Mouse (Mus musculus) forebrain, embryonic 14.5 days (tissue): ENCODE data around the gene Map3k20. TPM values are rescaled to one million over a fixed set of nuclear protein-coding genes. Genes with fewer than 3 reads are reported as not detected.

Experiments
- ATAC-seq: fragments of 200-750 bp; cut with Nextera tagmentation; 2 replicates; pipeline ENCODE4 v1.8.0; 2017; ENCODE audit warnings: mild to moderate bottlenecking, moderate library complexity
- DNase-seq: peaks from one replicate; pipeline ENCODE4 v3.0.0-alpha.2; 2015; ENCODE audit warnings: low spot score
- H3K27ac ChIP-seq: fragments of 300-500 bp; sonication (generic); 2 replicates; pipeline ENCODE4 v1.5.1; 2014; ENCODE audit warnings: low read depth, mild to moderate bottlenecking, control low read depth, low read length, moderate library complexity
- H3K27me3 ChIP-seq: fragments of 300-500 bp; sonication (generic); replicated peaks from 2 replicates; pipeline ENCODE4 v1.6.1; 2014; ENCODE audit warnings: low read length, control low read depth, mixed read lengths; ENCODE audit not compliant: control insufficient read depth, insufficient read depth
- H3K36me3 ChIP-seq: fragments of 300-500 bp; sonication (generic); 2 replicates; pipeline ENCODE4 v1.6.1; 2014; ENCODE audit warnings: low read length, control low read depth; ENCODE audit not compliant: control insufficient read depth, insufficient read depth
- H3K4me1 ChIP-seq: fragments of 300-500 bp; sonication (generic); 2 replicates; pipeline ENCODE4 v1.6.1; 2014; ENCODE audit warnings: antibody characterized with exemption, low read length, control low read depth; ENCODE audit not compliant: control insufficient read depth, insufficient read depth
- H3K4me2 ChIP-seq: fragments of 300-500 bp; sonication (generic); 2 replicates; pipeline ENCODE4 v1.6.1; 2014; ENCODE audit warnings: mild to moderate bottlenecking, control low read depth, low read length
- H3K4me3 ChIP-seq: fragments of 300-500 bp; sonication (generic); 2 replicates; pipeline ENCODE4 v1.5.1; 2014; ENCODE audit warnings: low read depth, low read length, control low read depth
- H3K9ac ChIP-seq: fragments of 300-500 bp; sonication (generic); 2 replicates; pipeline ENCODE4 v1.6.1; 2014; ENCODE audit warnings: mild to moderate bottlenecking, low read length, control low read depth, moderate library complexity
- H3K9me3 ChIP-seq: fragments of 300-500 bp; sonication (generic); replicated peaks from 2 replicates; pipeline ENCODE4 v1.6.1; 2016; ENCODE audit warnings: low read length, control low read depth, mixed read lengths; ENCODE audit not compliant: control insufficient read depth
- WGBS: fragments of 180-500 bp; shearing (Covaris S2); extraction: QIAGEN DNeasy Blood & Tissue Kit; methylation state at CpG from one replicate; pipeline ENCODE4 v1.1.7; 2014; 5-methylcytosine and 5-hydroxymethylcytosine counted together
- polyA plus RNA-seq: library from polyadenylated mRNA; unstranded; fragments of >200 nt; fragmentation: Nextera tagmentation; extraction: Ambion mirVana; gene quantifications from 2 replicates; pipeline ENCODE4 v1.2.1, GENCODE M21; 2014

Gene Map3k20
- polyA plus RNA-seq, 1 experiment from 2014 or later: 4.0 TPM

DNA sequence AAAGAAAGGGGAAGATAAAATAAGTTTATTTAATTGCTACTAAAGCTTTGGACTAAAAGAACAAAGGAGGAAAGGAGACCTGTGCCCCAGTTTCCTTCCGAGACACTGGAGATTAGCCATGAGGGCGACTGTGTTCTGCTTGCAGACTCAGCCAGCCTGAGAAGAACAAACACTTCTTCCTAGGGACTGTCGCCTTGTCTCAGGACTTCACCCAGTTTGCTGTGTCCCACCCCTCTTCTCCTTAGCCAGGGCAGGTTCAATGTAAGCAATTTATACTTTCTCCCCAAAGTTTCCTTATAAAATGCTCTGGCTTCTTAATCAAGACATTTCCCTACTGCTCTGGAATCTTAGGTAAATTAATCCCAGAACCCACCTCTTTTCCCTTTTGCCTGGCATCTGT lies 168.1 kb downstream of the Map3k20 start:
- 34% methylated on average over 3 of the region's 3 CpGs for WGBS
- H3K27ac ChIP-seq: no peak overlapping the region
- no peak overlapping the region for H3K9ac ChIP-seq
- H3K4me2 ChIP-seq: no peak overlapping the region
- no peaks in the 10 kb centered on the region for H3K36me3 ChIP-seq
- no peak overlapping the region for H3K4me3 ChIP-seq
- DNase-seq (no peak), ATAC-seq (no peak)
- no peaks in the 10 kb centered on the region for H3K4me1 ChIP-seq
- no peaks in the 10 kb centered on the region for H3K27me3 ChIP-seq
- H3K9me3 ChIP-seq: no peaks in the 10 kb centered on the region

DNA sequence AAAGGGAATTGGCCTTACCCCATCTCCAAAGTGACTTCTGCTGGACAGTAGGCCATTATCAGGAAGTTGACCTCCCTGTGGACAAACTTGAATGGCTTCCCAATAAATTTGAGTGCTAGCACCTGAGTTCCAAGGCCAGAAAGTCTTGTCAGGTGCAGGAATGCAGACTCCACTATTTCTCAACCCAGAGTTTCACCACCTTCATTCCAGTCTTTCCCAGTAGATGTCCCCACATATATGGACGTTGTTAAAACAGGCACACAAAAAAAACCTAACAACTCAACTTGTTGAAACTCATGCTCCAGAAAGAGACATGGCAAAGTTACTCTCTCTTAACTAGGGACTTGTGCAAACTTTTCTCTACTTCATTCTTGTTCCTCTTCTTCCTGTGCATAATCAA lies 170.8 kb downstream of the Map3k20 start:
- Histone ChIP-seq H3K9me3 (no peaks in the 10 kb centered on the region), H3K4me1 (no peaks in the 10 kb centered on the region), H3K36me3 (no peaks in the 10 kb centered on the region), H3K4me3 (no peak overlapping the region), H3K27me3 (no peaks in the 10 kb centered on the region), H3K4me2 (no peak overlapping the region), H3K9ac (no peak overlapping the region), H3K27ac (no peak overlapping the region)
- ATAC-seq: no peak
- 69% methylated on average over 1 of the region's 1 CpGs for WGBS
- no peak for DNase-seq

DNA sequence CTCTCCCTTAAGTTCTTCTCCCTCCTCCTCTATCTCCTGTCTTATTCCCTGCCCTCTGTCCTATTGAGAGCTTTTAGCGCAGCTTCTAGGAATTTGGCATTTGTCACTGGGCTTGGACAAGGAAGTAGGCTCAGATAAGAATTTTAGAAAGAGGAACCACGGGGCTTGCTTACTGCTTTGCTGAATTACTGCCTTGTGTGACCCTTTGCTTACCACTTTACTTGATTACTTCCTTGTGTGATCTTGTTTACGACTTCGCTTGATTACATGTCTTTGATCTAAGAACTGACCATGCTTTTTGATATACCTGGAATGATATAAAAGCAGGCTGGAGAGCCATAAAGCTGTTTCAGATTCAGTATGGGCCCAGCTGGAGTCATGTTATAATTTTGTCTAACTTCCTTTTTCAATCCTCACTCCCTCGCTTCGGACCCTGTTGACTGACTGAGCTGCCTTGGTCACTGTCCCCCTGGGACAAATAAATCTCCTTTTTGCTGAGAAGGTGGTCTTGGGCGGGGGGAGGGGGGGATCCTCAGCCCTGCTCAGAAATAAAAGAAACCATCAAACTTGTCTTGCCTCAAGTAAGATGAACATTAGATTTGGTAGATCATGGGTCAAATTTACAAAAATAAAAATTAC lies 179.1 kb downstream of the Map3k20 start:
- Histone ChIP-seq H3K36me3 (no peaks in the 10 kb centered on the region), H3K4me2 (no peak overlapping the region), H3K27ac (no peak overlapping the region), H3K4me1 (no peaks in the 10 kb centered on the region), H3K27me3 (no peaks in the 10 kb centered on the region), H3K4me3 (no peak overlapping the region), H3K9me3 (no peaks in the 10 kb centered on the region), H3K9ac (no peak overlapping the region)
- WGBS: 78% methylated on average over 7 of the region's 7 CpGs
- no peak for ATAC-seq
- no peak for DNase-seq

DNA sequence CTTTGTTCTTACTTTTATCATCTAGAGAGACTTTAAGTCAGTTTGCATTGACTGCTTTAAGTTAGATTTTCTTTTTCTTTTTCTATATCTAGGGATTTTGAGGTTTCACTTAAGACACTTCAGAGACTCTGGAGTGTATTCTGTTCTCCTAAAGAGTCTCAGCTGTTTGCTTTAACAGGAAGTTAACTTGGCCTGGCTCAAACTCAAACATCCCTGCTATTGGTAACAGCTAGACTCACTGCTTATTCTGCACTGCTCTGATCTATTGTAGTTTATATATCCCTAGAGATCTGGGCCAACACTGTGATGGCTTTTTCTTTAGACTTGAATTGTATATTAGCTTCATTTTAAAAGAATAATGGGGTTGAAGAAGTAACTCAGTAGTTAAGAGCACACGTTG lies 182.2 kb downstream of the Map3k20 start:
- no peaks in the 10 kb centered on the region for H3K4me1 ChIP-seq
- no peak overlapping the region for H3K9ac ChIP-seq
- no peak overlapping the region for H3K4me3 ChIP-seq
- H3K4me2 ChIP-seq: no peak overlapping the region
- H3K9me3 ChIP-seq: no peaks in the 10 kb centered on the region
- H3K27ac ChIP-seq: no peak overlapping the region
- H3K27me3 ChIP-seq: no peaks in the 10 kb centered on the region
- no peaks in the 10 kb centered on the region for H3K36me3 ChIP-seq
- ATAC-seq: no peak
- DNase-seq: no peak
- WGBS: 94% methylated on average over 1 of the region's 1 CpGs

DNA sequence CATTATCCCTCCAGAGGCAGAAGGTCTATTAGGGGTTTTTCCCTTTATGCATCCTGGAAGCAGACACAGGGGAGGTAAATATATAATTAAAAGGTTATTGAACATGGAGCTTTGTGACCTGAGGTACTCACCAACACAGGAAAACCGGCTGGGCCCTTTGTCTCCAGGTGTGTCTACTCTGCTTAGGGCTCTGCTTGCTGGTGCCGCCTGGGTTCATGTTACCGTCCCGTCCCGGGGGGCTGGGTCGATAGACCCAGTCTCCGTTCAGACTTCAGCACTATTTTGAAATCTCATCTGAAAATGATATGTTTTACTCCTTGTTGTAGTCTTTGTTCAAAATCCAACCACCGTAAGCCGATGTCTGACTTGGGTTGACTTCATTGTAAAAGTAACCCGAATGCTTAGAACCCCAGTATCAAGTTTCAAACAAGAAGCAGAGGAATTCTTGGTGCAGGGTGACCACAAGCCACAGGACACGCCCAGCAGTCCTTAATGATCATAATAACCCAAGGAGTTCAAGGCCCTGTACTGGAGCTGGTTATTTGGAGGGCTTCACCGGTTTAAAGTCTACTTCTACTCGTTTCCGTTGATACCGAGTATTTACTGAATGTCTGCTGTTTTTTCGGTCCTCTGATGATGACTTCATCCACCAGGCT lies 186.1 kb downstream of the Map3k20 start:
- H3K36me3 ChIP-seq: no peaks in the 10 kb centered on the region
- H3K27ac ChIP-seq: no peak overlapping the region
- H3K4me1 ChIP-seq: no peaks in the 10 kb centered on the region
- DNase-seq (no peak), ATAC-seq (no peak)
- no peak overlapping the region for H3K9ac ChIP-seq
- WGBS: 79% methylated on average over 16 of the region's 16 CpGs
- no peak overlapping the region for H3K4me2 ChIP-seq
- no peak overlapping the region for H3K4me3 ChIP-seq
- no peaks in the 10 kb centered on the region for H3K9me3 ChIP-seq
- H3K27me3 ChIP-seq: no peaks in the 10 kb centered on the region

DNA sequence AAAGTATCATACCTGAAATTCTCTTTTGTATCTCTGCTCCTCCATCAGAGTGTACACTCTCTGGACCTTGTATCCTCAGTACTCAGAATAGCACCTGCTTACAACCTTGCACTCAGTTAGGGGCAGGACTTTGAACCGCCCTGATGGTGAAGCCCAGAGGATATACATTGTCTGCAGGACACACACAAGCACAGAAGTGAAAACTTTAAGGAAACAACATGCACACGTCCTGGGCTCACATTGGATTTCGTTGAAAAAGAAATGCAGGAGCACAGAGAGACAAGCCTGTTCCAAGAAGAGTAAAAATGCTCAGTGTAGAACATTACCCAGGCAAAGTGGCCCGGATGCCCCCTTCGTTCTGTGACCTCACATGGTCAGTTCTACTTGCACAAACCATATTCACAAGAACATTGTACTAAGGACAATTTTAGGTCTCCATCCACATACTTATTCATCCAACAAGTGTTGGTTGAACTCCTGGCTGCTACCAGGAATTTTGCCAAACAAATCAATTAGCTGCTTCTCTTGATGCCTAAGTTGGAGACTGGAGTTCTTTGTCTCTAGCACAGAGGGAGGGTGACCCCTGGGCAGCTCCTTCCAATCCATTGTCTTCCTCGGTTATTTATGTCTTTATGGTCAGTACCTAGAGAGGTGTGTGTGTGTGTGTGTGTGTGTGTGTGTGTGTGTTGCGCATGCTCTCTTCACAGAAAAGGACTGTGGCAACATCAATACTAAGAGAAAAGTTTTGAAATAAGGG lies 189.3 kb downstream of the Map3k20 start:
- no peak overlapping the region; the same call in 1 of the 2 replicates for H3K4me2 ChIP-seq
- ATAC-seq: no peak

DNA sequence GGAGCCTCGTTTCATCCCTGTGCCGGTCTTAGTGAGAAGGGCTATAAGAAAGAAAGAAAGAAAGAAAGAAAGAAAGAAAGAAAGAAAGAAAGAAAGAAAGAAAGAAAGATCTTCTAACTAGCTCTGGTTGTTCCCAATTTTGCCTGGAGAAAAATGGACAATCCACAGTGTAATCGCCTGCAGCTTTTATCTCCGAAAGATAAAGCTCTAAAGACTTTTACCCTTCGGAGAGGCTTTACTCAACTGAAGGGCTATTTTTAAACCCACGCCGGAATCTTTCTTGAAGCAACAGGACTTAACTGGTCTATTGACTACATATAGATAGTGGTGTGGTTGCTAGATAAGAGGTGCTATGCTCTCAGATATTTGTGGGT lies 190.0 kb downstream of the Map3k20 start:
- Histone ChIP-seq H3K4me3 (peak overlapping the region; percentile 82), H3K9me3 (no peaks in the 10 kb centered on the region), H3K4me1 (peaks cover 26% of the 10 kb centered on the region), H3K27me3 (no peaks in the 10 kb centered on the region), H3K36me3 (peaks cover 11% of the 10 kb centered on the region; the same call in 1 of the 2 replicates), H3K27ac (peak overlapping the region; percentile 84; the same call in 1 of the 2 replicates), H3K4me2 (peak overlapping the region; percentile 78), H3K9ac (peak overlapping the region; percentile 85)
- WGBS: under 1% methylated on average over 7 of the region's 7 CpGs
- DNase-seq (no peak), ATAC-seq (no peak)

More for the DNA sequence above, 189.3 kb downstream of the Map3k20 start:
- H3K4me3 ChIP-seq: no peak overlapping the region
- peaks cover 4% of the 10 kb centered on the region; the same call in 1 of the 2 replicates for H3K36me3 ChIP-seq
- no peak overlapping the region for H3K9ac ChIP-seq
- no peaks in the 10 kb centered on the region for H3K9me3 ChIP-seq
- peaks cover 20% of the 10 kb centered on the region for H3K4me1 ChIP-seq
- 29% methylated on average over 7 of the region's 7 CpGs for WGBS
- peak; percentile 60 for DNase-seq
- no peaks in the 10 kb centered on the region for H3K27me3 ChIP-seq
- no peak overlapping the region for H3K27ac ChIP-seq

DNA sequence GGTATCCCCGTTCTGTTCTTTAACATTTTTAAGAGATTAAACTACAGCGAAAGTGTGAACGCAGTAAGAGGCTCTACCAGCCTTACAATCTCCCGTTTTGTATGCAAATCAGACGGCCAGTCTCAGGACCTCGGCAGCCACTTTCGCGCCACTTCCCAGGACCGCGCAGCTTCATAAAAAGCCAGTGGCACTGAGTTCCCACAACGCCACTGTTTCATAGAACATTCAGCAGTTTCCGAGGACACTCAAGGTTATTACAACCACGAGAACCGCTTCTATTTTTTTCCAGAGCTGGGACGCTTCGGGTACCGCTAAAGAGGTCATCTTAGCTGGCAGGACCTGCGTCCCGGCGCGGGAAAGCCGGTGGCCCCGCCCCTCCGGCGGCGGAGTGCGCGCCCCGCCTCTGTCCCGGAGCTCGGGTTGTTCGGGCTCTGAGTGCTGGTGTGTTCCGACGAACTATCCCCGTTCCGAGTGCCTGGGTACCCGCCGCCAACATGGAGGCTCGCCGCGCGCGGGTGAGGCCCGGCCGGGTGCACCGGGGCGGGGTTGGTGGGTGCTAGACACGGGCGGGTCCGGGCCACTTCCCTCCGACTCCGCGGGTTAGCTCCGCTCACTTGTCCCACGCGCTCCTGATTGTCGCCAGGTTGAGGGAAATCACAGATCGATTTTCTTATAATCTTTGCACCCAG lies 190.5 kb downstream of the Map3k20 start, which contains the start of gene Cdca7:
Gene Cdca7, plus strand, starts transcription at position 363 of the 689 bp plus-strand sequence.
- under 1% methylated on average over 58 of the region's 58 CpGs for WGBS
- DNase-seq (peak; percentile 79), ATAC-seq (peak; percentile 82)

More for the DNA sequence above, 190.5 kb downstream of the Map3k20 start, which contains the start of gene Cdca7:
- H3K4me3 ChIP-seq: peak within 1 kb of the TSS; percentile 82
- peak within 1 kb of the TSS; percentile 78 for H3K4me2 ChIP-seq
- no peaks in the 10 kb centered on the region for H3K9me3 ChIP-seq
- H3K9ac ChIP-seq: peak within 1 kb of the TSS; percentile 85
- H3K27ac ChIP-seq: peak within 1 kb of the TSS; percentile 84
- peaks cover 16% of the 10 kb centered on the region; the same call in 1 of the 2 replicates for H3K36me3 ChIP-seq
- peaks cover 29% of the 10 kb centered on the region for H3K4me1 ChIP-seq
- H3K27me3 ChIP-seq: no peaks in the 10 kb centered on the region
